Mouse (Mus musculus): ENCODE measurements around the gene Slc16a13. TPM values are rescaled to one million over a fixed set of nuclear protein-coding genes. Genes with fewer than 3 reads are reported as not detected.

Gene Slc16a13
- 10.9 and 14.3 TPM in 2 replicates for polyA plus RNA-seq (2014; fragmentation: Nextera tagmentation; extraction: Ambion mirVana)

DNA sequence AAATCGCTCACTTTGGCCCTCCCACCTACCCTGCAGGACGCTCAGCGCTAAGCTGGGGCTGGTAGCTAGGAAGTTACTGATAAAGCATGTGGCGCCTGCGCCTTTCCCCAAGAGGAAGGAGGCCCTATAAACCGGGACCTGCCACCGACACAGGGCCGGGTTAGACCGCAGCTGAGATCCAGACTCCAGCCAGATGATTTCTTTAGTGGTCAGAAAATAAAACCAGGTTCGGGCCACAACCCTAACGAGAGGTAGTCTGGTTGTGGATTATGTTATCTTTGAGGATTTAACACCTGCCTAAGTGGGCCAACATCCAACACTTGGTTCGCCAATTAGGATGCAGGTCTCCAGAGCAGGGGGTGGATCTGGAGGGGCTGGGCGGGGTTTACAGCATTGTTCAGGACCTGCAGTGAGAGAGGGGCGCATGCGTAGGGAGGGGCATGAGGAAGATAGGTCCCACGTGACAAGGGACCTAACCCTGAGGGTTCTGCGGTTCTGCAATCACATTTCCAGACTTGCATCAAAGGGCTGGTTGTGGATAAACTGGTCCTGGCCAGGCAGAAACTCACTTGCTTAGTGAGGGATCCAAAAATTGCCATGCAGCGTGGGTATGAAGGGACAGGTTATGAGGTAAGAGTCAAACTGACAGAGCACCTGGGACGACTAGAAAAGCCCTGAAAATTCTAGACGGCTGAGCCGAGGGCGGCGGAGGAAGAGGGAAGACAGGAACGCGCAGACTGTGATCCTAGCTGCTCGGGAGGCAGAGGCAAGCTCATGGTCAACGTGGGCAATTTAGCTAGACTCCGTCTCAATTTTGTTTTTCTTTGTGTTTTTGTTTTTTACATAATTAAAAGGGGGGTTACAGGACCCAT lies at the start of gene Slc16a13:
Gene Slc16a13, minus strand, starts transcription at position 334 of the 872 bp plus-strand sequence.
- WGBS = under 1% methylated on average over 28 of the region's 28 CpGs
- peaks cover 18% of the 10 kb centered on the region for H3K27me3 ChIP-seq (ENCODE audit: control insufficient read depth, insufficient read depth, low read length)

GRCm38 (mm10) chr11:70266405-70266804 lies 45.5 kb upstream of the Slc16a13 start:
- no peak overlapping the region for H3K4me3 ChIP-seq (ENCODE audit: low read depth, low read length)
- WGBS = 96% methylated on average over 1 of the region's 1 CpGs
- H3K27ac ChIP-seq (ENCODE audit: low read depth, low read length) = no peak overlapping the region
- DNase-seq (ENCODE audit: low spot score) (no peak), ATAC-seq (ENCODE audit: low FRiP score) (no peak)
- H3K4me2 ChIP-seq (replicated peaks; ENCODE audit: low read depth, low read length) = no peak overlapping the region
- no peak overlapping the region for H3K9ac ChIP-seq (ENCODE audit: low read depth, low read length)
- H3K27me3 ChIP-seq (ENCODE audit: control insufficient read depth, insufficient read depth, low read length) = no peaks in the 10 kb centered on the region
- no peaks in the 10 kb centered on the region for H3K4me1 ChIP-seq (replicated peaks; ENCODE audit: control insufficient read depth, insufficient read depth, low read length)
- H3K36me3 ChIP-seq (ENCODE audit: control insufficient read depth, insufficient read depth, low read length) = no peaks in the 10 kb centered on the region
- H3K9me3 ChIP-seq (ENCODE audit: control insufficient read depth, low read length) = no peaks in the 10 kb centered on the region

More for the DNA sequence above, at the start of gene Slc16a13:
- Histone ChIP-seq H3K36me3 (ENCODE audit: control insufficient read depth, insufficient read depth, low read length) (no peaks in the 10 kb centered on the region), H3K27ac (ENCODE audit: low read depth, low read length) (peak within 1 kb of the TSS; percentile 74), H3K4me1 (replicated peaks; ENCODE audit: control insufficient read depth, insufficient read depth, low read length) (0 out of 2 replicates have a peak, but pooled peaks cover 5% of the 10 kb centered on the region), H3K4me3 (ENCODE audit: low read depth, low read length) (peak within 1 kb of the TSS; percentile 52), H3K9ac (ENCODE audit: low read depth, low read length) (peak within 1 kb of the TSS; percentile 76), H3K9me3 (ENCODE audit: control insufficient read depth, low read length) (no peaks in the 10 kb centered on the region), H3K4me2 (replicated peaks; ENCODE audit: low read depth, low read length) (peak within 1 kb of the TSS; percentile 63)
- peak; percentile 97 for ATAC-seq (ENCODE audit: low FRiP score)
- DNase-seq (ENCODE audit: low spot score) = peak; percentile 97

DNA sequence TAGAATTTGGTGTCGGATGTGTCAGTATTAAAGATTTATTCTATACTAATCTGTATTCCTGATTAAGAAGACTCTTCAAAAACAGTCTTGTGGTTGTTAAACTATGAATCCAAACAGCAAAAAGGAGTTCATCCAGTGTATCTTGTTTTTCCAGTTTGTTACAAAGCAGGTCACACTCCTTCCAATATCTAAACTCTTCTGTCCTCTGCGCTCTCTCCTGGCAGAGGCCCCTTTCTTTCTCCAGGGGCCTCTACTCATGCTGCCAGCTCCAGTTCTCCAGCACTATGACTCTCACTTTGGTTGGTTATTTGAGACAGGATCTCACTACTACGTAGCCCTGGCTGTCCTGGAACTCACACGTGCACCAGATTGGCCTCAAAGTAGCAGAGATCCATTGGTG lies 45.0 kb upstream of the Slc16a13 start:
- Histone ChIP-seq H3K4me2 (replicated peaks; ENCODE audit: low read depth, low read length) (no peak overlapping the region), H3K27me3 (ENCODE audit: control insufficient read depth, insufficient read depth, low read length) (no peaks in the 10 kb centered on the region), H3K4me3 (ENCODE audit: low read depth, low read length) (no peak overlapping the region), H3K27ac (ENCODE audit: low read depth, low read length) (no peak overlapping the region), H3K36me3 (ENCODE audit: control insufficient read depth, insufficient read depth, low read length) (no peaks in the 10 kb centered on the region), H3K9ac (ENCODE audit: low read depth, low read length) (no peak overlapping the region), H3K9me3 (ENCODE audit: control insufficient read depth, low read length) (no peaks in the 10 kb centered on the region), H3K4me1 (replicated peaks; ENCODE audit: control insufficient read depth, insufficient read depth, low read length) (no peaks in the 10 kb centered on the region)
- 76% methylated on average over 4 of the region's 4 CpGs for WGBS
- DNase-seq (ENCODE audit: low spot score) = no peak
- ATAC-seq (ENCODE audit: low FRiP score) = no peak

GRCm38 (mm10) chr11:70265252-70265651 lies 44.4 kb upstream of the Slc16a13 start:
- no peak for ATAC-seq (ENCODE audit: low FRiP score)
- Histone ChIP-seq H3K4me2 (replicated peaks; ENCODE audit: low read depth, low read length) (no peak overlapping the region), H3K9me3 (ENCODE audit: control insufficient read depth, low read length) (no peaks in the 10 kb centered on the region), H3K27me3 (ENCODE audit: control insufficient read depth, insufficient read depth, low read length) (no peaks in the 10 kb centered on the region), H3K27ac (ENCODE audit: low read depth, low read length) (no peak overlapping the region), H3K4me1 (replicated peaks; ENCODE audit: control insufficient read depth, insufficient read depth, low read length) (no peaks in the 10 kb centered on the region), H3K9ac (ENCODE audit: low read depth, low read length) (no peak overlapping the region), H3K4me3 (ENCODE audit: low read depth, low read length) (no peak overlapping the region), H3K36me3 (ENCODE audit: control insufficient read depth, insufficient read depth, low read length) (no peaks in the 10 kb centered on the region)
- 53% methylated on average over 3 of the region's 3 CpGs for WGBS
- no peak for DNase-seq (ENCODE audit: low spot score)

GRCm38 (mm10) chr11:70259035-70259434 lies 38.2 kb upstream of the Slc16a13 start:
- WGBS = 91% methylated on average over 4 of the region's 4 CpGs
- no peak overlapping the region for H3K4me2 ChIP-seq (replicated peaks; ENCODE audit: low read depth, low read length)
- H3K36me3 ChIP-seq (ENCODE audit: control insufficient read depth, insufficient read depth, low read length) = no peaks in the 10 kb centered on the region
- H3K27me3 ChIP-seq (ENCODE audit: control insufficient read depth, insufficient read depth, low read length) = peaks cover 16% of the 10 kb centered on the region
- DNase-seq (ENCODE audit: low spot score) = no peak
- H3K4me3 ChIP-seq (ENCODE audit: low read depth, low read length) = no peak overlapping the region
- no peak overlapping the region for H3K27ac ChIP-seq (ENCODE audit: low read depth, low read length)
- H3K9ac ChIP-seq (ENCODE audit: low read depth, low read length) = no peak overlapping the region
- H3K9me3 ChIP-seq (ENCODE audit: control insufficient read depth, low read length) = no peaks in the 10 kb centered on the region
- no peaks in the 10 kb centered on the region; the same call in 1 of the 2 replicates for H3K4me1 ChIP-seq (replicated peaks; ENCODE audit: control insufficient read depth, insufficient read depth, low read length)
- ATAC-seq (ENCODE audit: low FRiP score) = no peak

- ATAC-seq (ENCODE audit: low FRiP score) = no peak
- H3K27me3 ChIP-seq (ENCODE audit: control insufficient read depth, insufficient read depth, low read length) = peaks cover 34% of the 10 kb centered on the region
- peak within 1 kb of the TSS; percentile 42 for H3K4me2 ChIP-seq (replicated peaks; ENCODE audit: low read depth, low read length)
- H3K9me3 ChIP-seq (ENCODE audit: control insufficient read depth, low read length) = no peaks in the 10 kb centered on the region
- H3K27ac ChIP-seq (ENCODE audit: low read depth, low read length) = no peak within 1 kb of the TSS
- DNase-seq (ENCODE audit: low spot score) = peak; percentile 41
- H3K9ac ChIP-seq (ENCODE audit: low read depth, low read length) = 0 out of 2 replicates have a peak within 1 kb of the TSS, but pooled peaks have one; percentile 31
- H3K36me3 ChIP-seq (ENCODE audit: control insufficient read depth, insufficient read depth, low read length) = no peaks in the 10 kb centered on the region
- H3K4me1 ChIP-seq (replicated peaks; ENCODE audit: control insufficient read depth, insufficient read depth, low read length) = no peaks in the 10 kb centered on the region; the same call in 1 of the 2 replicates
- H3K4me3 ChIP-seq (ENCODE audit: low read depth, low read length) = peak within 1 kb of the TSS; percentile 19
- 1% methylated on average over 25 of the region's 25 CpGs for WGBS
Measured at GRCm38 (mm10) chr11:70254931-70255531, 34.2 kb upstream of the Slc16a13 start, which contains the start of gene Alox12. Gene Alox12 (minus strand): TSS chr11:70255353.

DNA sequence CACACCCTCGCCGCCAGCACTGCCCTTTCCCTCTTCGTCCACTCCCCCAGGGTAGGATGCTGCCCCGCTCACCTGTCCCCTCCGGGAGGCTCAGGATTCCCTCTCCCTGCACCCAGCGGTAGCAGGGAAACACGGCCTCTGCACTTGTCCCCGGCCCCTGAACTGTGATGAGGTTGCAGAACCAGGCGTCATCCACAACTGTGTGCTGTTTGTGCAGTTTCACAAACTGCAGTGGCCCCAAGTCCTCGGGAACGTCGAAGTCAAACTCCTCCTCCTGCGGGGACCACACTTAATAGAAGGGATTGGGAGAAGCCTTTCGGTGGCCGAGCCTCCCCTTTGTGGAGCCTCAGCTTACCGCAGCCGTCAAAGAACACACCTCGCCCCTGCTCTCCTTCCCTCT lies 33.5 kb upstream of the Slc16a13 start:
- peaks cover 34% of the 10 kb centered on the region for H3K27me3 ChIP-seq (ENCODE audit: control insufficient read depth, insufficient read depth, low read length)
- H3K9me3 ChIP-seq (ENCODE audit: control insufficient read depth, low read length) = no peaks in the 10 kb centered on the region
- H3K4me3 ChIP-seq (ENCODE audit: low read depth, low read length) = peak overlapping the region; percentile 19; the same call in 1 of the 2 replicates
- ATAC-seq (ENCODE audit: low FRiP score) = no peak
- WGBS = 5% methylated on average over 18 of the region's 18 CpGs
- H3K4me2 ChIP-seq (replicated peaks; ENCODE audit: low read depth, low read length) = peak overlapping the region; percentile 42; the same call in 1 of the 2 replicates
- DNase-seq (ENCODE audit: low spot score) = no peak
- H3K27ac ChIP-seq (ENCODE audit: low read depth, low read length) = no peak overlapping the region
- H3K36me3 ChIP-seq (ENCODE audit: control insufficient read depth, insufficient read depth, low read length) = no peaks in the 10 kb centered on the region
- no peaks in the 10 kb centered on the region; the same call in 1 of the 2 replicates for H3K4me1 ChIP-seq (replicated peaks; ENCODE audit: control insufficient read depth, insufficient read depth, low read length)
- H3K9ac ChIP-seq (ENCODE audit: low read depth, low read length) = no peak overlapping the region

GRCm38 (mm10) chr11:70251853-70252252 lies 31.0 kb upstream of the Slc16a13 start:
- H3K36me3 ChIP-seq (ENCODE audit: control insufficient read depth, insufficient read depth, low read length) = no peaks in the 10 kb centered on the region
- H3K9ac ChIP-seq (ENCODE audit: low read depth, low read length) = no peak overlapping the region
- no peak overlapping the region for H3K27ac ChIP-seq (ENCODE audit: low read depth, low read length)
- no peaks in the 10 kb centered on the region; the same call in 1 of the 2 replicates for H3K4me1 ChIP-seq (replicated peaks; ENCODE audit: control insufficient read depth, insufficient read depth, low read length)
- no peak overlapping the region for H3K4me2 ChIP-seq (replicated peaks; ENCODE audit: low read depth, low read length)
- ATAC-seq (ENCODE audit: low FRiP score) (no peak), DNase-seq (ENCODE audit: low spot score) (no peak)
- peaks cover 34% of the 10 kb centered on the region for H3K27me3 ChIP-seq (ENCODE audit: control insufficient read depth, insufficient read depth, low read length)
- no peaks in the 10 kb centered on the region for H3K9me3 ChIP-seq (ENCODE audit: control insufficient read depth, low read length)
- H3K4me3 ChIP-seq (ENCODE audit: low read depth, low read length) = no peak overlapping the region
- 84% methylated on average over 8 of the region's 8 CpGs for WGBS

All from hindbrain, embryonic 11.5 days (tissue).